Mouse (Mus musculus) embryonic fibroblast, embryonic 13.5 days (primary cell): ENCODE measurements around the gene Pml. TPM values are rescaled to one million over a fixed set of nuclear protein-coding genes. Genes with fewer than 3 reads are reported as not detected.

ENCODE experiments used
- H3K27ac ChIP-seq: 2 replicates; pipeline ENCODE4 v1.5.1; 2012; ENCODE audit warnings: low read length, control low read depth, inconsistent platforms; ENCODE audit not compliant: insufficient read depth
- H3K4me1 ChIP-seq: 2 replicates; pipeline ENCODE4 v1.6.1; 2011; ENCODE audit warnings: low read length; ENCODE audit not compliant: control insufficient read depth, insufficient read depth
- H3K4me3 ChIP-seq: 2 replicates; pipeline ENCODE4 v1.5.1; 2011; ENCODE audit warnings: mild to moderate bottlenecking, control low read depth, low read length; ENCODE audit not compliant: insufficient read depth
- CTCF ChIP-seq: IDR thresholded peaks from 2 replicates; pipeline ENCODE4 v1.5.1; 2011; ENCODE audit warnings: mild to moderate bottlenecking, control low read depth, low read length, moderate library complexity, borderline replicate concordance; ENCODE audit not compliant: insufficient read depth
- POLR2A ChIP-seq: IDR thresholded peaks from 2 replicates; pipeline ENCODE4 v1.6.1; 2011; ENCODE audit warnings: low read depth, mild to moderate bottlenecking, control low read depth, low read length, moderate library complexity
- polyA plus RNA-seq: library from polyadenylated mRNA; stranded (reverse); fragments of >200 nt; gene quantifications from 2 replicates; pipeline ENCODE4 v1.2.4, GENCODE M21; 2011; ENCODE audit warnings: low read depth; ENCODE audit not compliant: missing spikeins, insufficient read length

Gene Pml
- polyA plus RNA-seq, 1 experiment = 56.3 TPM

GRCm38 (mm10) chr9:58243696-58244095 lies 5.9 kb downstream of the Pml start:
- Histone ChIP-seq H3K4me3 (no peak overlapping the region), H3K4me1 (peaks cover 3% of the 10 kb centered on the region), H3K27ac (no peak overlapping the region)
- no peak for TF ChIP-seq CTCF
- TF ChIP-seq POLR2A = no peak

GRCm38 (mm10) chr9:58242696-58243095 lies 6.9 kb downstream of the Pml start:
- Histone ChIP-seq H3K27ac (no peak overlapping the region), H3K4me1 (peaks cover 7% of the 10 kb centered on the region), H3K4me3 (no peak overlapping the region)
- TF ChIP-seq POLR2A (no peak), CTCF (no peak)

- Histone ChIP-seq H3K4me1 (peaks cover 7% of the 10 kb centered on the region), H3K4me3 (no peak overlapping the region), H3K27ac (no peak overlapping the region)
- no peak for TF ChIP-seq POLR2A
- no peak for TF ChIP-seq CTCF
Observed at GRCm38 (mm10) chr9:58241780-58242485, 7.7 kb downstream of the Pml start.

- H3K4me3 ChIP-seq = no peak overlapping the region
- TF ChIP-seq POLR2A (no peak), CTCF (no peak)
- peaks cover 4% of the 10 kb centered on the region for H3K4me1 ChIP-seq
- H3K27ac ChIP-seq = no peak overlapping the region
Observed at GRCm38 (mm10) chr9:58234502-58235015, 15.0 kb downstream of the Pml start.

GRCm38 (mm10) chr9:58232374-58232773 lies 17.2 kb downstream of the Pml start:
- H3K27ac ChIP-seq = no peak overlapping the region
- no peak overlapping the region for H3K4me3 ChIP-seq
- no peak for TF ChIP-seq POLR2A
- TF ChIP-seq CTCF = no peak
- no peaks in the 10 kb centered on the region for H3K4me1 ChIP-seq

GRCm38 (mm10) chr9:58231746-58232145 lies 17.8 kb downstream of the Pml start:
- no peak overlapping the region for H3K4me3 ChIP-seq
- no peaks in the 10 kb centered on the region for H3K4me1 ChIP-seq
- TF ChIP-seq CTCF (no peak), POLR2A (no peak)
- no peak overlapping the region for H3K27ac ChIP-seq

GRCm38 (mm10) chr9:58228777-58229466 lies 20.7 kb downstream of the Pml start:
- Histone ChIP-seq H3K4me3 (no peak overlapping the region), H3K4me1 (no peaks in the 10 kb centered on the region), H3K27ac (no peak overlapping the region)
- TF ChIP-seq CTCF (no peak), POLR2A (no peak)

- no peak overlapping the region for H3K4me3 ChIP-seq
- TF ChIP-seq POLR2A (no peak), CTCF (no peak)
- H3K4me1 ChIP-seq = no peaks in the 10 kb centered on the region
Observed at GRCm38 (mm10) chr9:58225915-58226913, 23.4 kb downstream of the Pml start.

GRCm38 (mm10) chr9:58224356-58224755 lies 25.2 kb downstream of the Pml start:
- TF ChIP-seq POLR2A (no peak), CTCF (no peak)
- no peak overlapping the region for H3K27ac ChIP-seq
- H3K4me3 ChIP-seq = no peak overlapping the region
- H3K4me1 ChIP-seq = no peaks in the 10 kb centered on the region

More at GRCm38 (mm10) chr9:58225915-58226913, 23.4 kb downstream of the Pml start:
- no peak overlapping the region for H3K27ac ChIP-seq
